Mouse (Mus musculus) limb, embryonic 13.5 days (tissue): ENCODE measurements around the gene Gnptab. TPM values are rescaled to one million over a fixed set of nuclear protein-coding genes. Genes with fewer than 3 reads are reported as not detected.

Experiments
- ATAC-seq: fragments of 200-750 bp; cut with Nextera tagmentation; 2 replicates; pipeline ENCODE4 v1.8.0; 2017; ENCODE audit warnings: low read depth, moderate number of reproducible peaks, moderate TSS enrichment; ENCODE audit not compliant: low FRiP score
- H3K27ac ChIP-seq: fragments of 300-500 bp; sonication (generic); 2 replicates; pipeline ENCODE4 v1.5.1; 2015; ENCODE audit warnings: inconsistent platforms, mild to moderate bottlenecking, moderate library complexity
- H3K27me3 ChIP-seq: fragments of 300-500 bp; sonication (generic); 2 replicates; pipeline ENCODE4 v1.6.1; 2015; ENCODE audit warnings: mild to moderate bottlenecking, inconsistent platforms
- H3K36me3 ChIP-seq: fragments of 300-500 bp; sonication (generic); 2 replicates; pipeline ENCODE4 v1.6.1; 2015; ENCODE audit warnings: inconsistent platforms, mild to moderate bottlenecking, moderate library complexity
- H3K4me1 ChIP-seq: fragments of 300-500 bp; sonication (generic); 2 replicates; pipeline ENCODE4 v1.6.1; 2015; ENCODE audit warnings: inconsistent platforms
- H3K4me2 ChIP-seq: fragments of 300-500 bp; sonication (generic); replicated peaks from 2 replicates; pipeline ENCODE4 v1.6.1; 2015; ENCODE audit warnings: inconsistent platforms, mild to moderate bottlenecking, moderate library complexity
- H3K4me3 ChIP-seq: fragments of 300-500 bp; sonication (generic); 2 replicates; pipeline ENCODE4 v1.5.1; 2015; ENCODE audit warnings: moderate library complexity, mild to moderate bottlenecking, inconsistent platforms
- H3K9ac ChIP-seq: fragments of 300-500 bp; sonication (generic); 2 replicates; pipeline ENCODE4 v1.6.1; 2015; ENCODE audit warnings: mild to moderate bottlenecking, inconsistent platforms
- H3K9me3 ChIP-seq: fragments of 300-500 bp; sonication (generic); 2 replicates; pipeline ENCODE4 v1.6.1; 2016; ENCODE audit warnings: inconsistent platforms
- WGBS: fragments of 180-500 bp; shearing (Covaris S2); methylation state at CpG from one replicate; pipeline ENCODE4 v1.1.7; 2015; 5-methylcytosine and 5-hydroxymethylcytosine counted together
- polyA plus RNA-seq: library from polyadenylated mRNA; unstranded; fragments of >200 nt; fragmentation: Nextera tagmentation; extraction: Ambion mirVana; gene quantifications from 2 replicates; pipeline ENCODE4 v1.2.1, GENCODE M21; 2015

The Gnptab gene
- polyA plus RNA-seq, 1 experiment from 2014 or later, result 8.7 TPM

GRCm38 (mm10) chr10:88492658-88493057, 113.7 kb downstream of the Gnptab start:
- no peak for ATAC-seq
- 85% methylated on average over 8 of the region's 8 CpGs for WGBS
- H3K4me1 ChIP-seq, result peaks cover 14% of the 10 kb centered on the region

GRCm38 (mm10) chr10:88494959-88495587, 116.1 kb downstream of the Gnptab start:
- Histone ChIP-seq H3K4me3 (no peak overlapping the region), H3K4me1 (peaks cover 14% of the 10 kb centered on the region), H3K36me3 (no peaks in the 10 kb centered on the region), H3K27me3 (no peaks in the 10 kb centered on the region), H3K9ac (no peak overlapping the region), H3K4me2 (no peak overlapping the region), H3K9me3 (no peaks in the 10 kb centered on the region), H3K27ac (no peak overlapping the region)
- WGBS, result 82% methylated on average over 4 of the region's 4 CpGs
- ATAC-seq, result no peak

More at GRCm38 (mm10) chr10:88492658-88493057, 113.7 kb downstream of the Gnptab start:
- no peak overlapping the region for H3K27ac ChIP-seq
- no peak overlapping the region for H3K4me3 ChIP-seq
- no peaks in the 10 kb centered on the region; the same call in 1 of the 2 replicates for H3K36me3 ChIP-seq
- no peak overlapping the region for H3K4me2 ChIP-seq
- no peaks in the 10 kb centered on the region for H3K9me3 ChIP-seq
- H3K9ac ChIP-seq, result no peak overlapping the region
- no peaks in the 10 kb centered on the region for H3K27me3 ChIP-seq

Other genes starting within 250 kb of the Gnptab start
- gene Parpbp, start 232.2 kb upstream of the Gnptab start, polyA plus RNA-seq, result 10.0 and 12.3 TPM in 2 replicates
- gene Nup37, start 232.1 kb upstream of the Gnptab start, polyA plus RNA-seq, result 75.3 and 77.3 TPM in 2 replicates
- gene Washc3, start 178.0 kb upstream of the Gnptab start, polyA plus RNA-seq, result 52.2 and 54.0 TPM in 2 replicates
- 0.83 and 1.0 TPM in 2 replicates for gene Dram1, start 52 bp upstream of the Gnptab start, polyA plus RNA-seq
- 0.32 TPM in 1 of 2 replicates, not detected in the other for gene Sycp3, start 80.4 kb downstream of the Gnptab start, polyA plus RNA-seq
- gene Chpt1, start 124.9 kb downstream of the Gnptab start, polyA plus RNA-seq, result 21.0 and 24.5 TPM in 2 replicates
- 36.9 and 42.1 TPM in 2 replicates for gene Mybpc1, start 226.0 kb downstream of the Gnptab start, polyA plus RNA-seq